Mouse (Mus musculus): ENCODE measurements around the gene Acot3. TPM values are rescaled to one million over a fixed set of nuclear protein-coding genes. Genes with fewer than 3 reads are reported as not detected.
"Not testable (repeated sequence)": the region's sequence is repeated elsewhere in the genome, so short reads cannot be mapped to it uniquely, and the experiment has no call there.

Gene Acot3
- total RNA-seq (2021): 1 to 10 TPM; 2.3 to 3.5 TPM

DNA sequence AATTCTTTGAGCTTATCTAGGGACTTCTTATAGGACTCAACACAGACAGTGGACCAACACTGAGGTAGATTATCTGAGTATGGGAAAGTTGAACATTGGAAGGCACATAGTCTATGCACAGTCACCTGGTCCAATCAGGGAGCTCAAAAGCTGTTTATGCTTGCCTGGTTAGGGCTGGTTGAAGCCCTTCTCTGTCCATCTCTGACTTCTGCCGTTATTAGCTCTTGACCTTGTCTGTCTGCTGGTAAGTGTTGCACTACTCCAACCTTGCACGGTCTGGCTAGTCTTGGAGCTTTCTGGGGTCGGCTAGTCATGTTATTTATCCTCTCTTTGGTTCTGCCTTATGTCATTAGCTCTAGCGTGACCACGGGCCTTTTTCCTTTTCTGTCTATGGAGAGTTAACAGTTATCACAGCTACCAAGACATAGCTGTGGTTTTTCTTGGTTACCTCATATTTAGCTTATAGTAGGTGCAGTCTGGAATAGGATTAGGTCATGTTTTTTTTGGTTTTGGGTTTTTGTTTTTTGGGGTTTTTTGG is at the start of gene Acot3:
TSS of gene Acot3 (plus strand) at position 208 of the 538 bp plus-strand sequence.
- no peak for DNase-seq (ENCODE audit: extremely low spot score in 1 of 2, low spot score in 1 of 2)

DNA sequence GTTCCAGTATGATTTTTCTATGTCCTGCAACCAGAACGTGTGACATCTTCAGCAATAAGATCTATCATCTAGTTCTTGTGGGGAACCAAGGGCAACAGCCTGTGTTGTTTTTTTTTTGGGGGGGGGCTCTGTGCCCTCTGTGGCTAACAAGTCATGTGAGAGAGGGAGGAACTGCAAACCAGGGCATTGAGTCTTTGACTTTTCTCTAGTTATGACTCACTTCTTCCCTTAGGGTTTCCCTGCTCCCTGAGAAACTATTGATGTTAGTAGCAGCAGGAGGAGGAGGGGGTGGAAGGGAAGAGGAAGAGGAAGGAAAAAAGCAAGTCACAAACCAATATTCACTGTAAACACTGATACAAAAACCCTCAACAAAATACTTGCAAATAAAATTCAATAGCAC is 48.1 kb upstream of the Acot3 start:
- DNase-seq (ENCODE audit: extremely low spot score in 1 of 2, low spot score in 1 of 2): no peak

DNA sequence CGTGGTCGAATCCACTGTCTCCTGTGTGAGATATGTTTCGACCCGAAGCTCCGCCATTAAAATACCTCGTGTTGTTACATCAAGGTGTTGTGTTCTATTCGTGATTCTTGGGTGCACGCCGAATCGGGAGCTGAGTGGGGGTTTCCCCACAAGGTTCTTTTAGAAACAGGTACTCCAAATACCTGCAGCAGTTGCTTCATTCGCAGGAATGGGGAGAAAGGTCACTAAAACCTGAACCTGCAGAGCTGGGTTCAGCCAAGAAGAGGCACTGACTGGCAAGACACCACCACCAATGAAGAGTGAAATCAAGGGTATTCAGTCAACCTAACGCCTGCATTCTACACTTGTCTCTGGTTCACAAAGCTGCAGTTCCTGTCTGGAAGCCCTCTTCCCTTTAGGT is 43.7 kb upstream of the Acot3 start:
- no peak for DNase-seq (ENCODE audit: extremely low spot score in 1 of 2, low spot score in 1 of 2)

DNA sequence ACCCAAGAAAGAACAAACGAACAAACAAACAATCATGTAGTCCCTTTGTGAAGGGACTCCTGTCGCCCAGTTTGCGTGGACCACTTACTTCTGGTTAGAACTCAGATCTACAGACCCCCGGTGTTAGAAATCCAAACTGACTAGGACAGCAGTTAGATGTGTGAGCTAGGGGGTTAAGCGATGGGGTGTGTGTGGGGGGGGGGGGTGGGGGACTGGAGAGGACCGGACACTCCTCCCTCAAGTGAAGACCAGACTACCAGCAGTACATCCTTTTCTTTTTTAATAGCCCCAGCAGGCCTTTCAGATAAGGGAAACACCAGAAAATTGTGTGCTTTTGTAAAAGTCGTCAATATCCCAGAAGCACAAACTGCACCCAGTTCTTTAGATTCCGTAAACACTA is 43.2 kb upstream of the Acot3 start:
- no peak for DNase-seq (ENCODE audit: extremely low spot score in 1 of 2, low spot score in 1 of 2)

DNA sequence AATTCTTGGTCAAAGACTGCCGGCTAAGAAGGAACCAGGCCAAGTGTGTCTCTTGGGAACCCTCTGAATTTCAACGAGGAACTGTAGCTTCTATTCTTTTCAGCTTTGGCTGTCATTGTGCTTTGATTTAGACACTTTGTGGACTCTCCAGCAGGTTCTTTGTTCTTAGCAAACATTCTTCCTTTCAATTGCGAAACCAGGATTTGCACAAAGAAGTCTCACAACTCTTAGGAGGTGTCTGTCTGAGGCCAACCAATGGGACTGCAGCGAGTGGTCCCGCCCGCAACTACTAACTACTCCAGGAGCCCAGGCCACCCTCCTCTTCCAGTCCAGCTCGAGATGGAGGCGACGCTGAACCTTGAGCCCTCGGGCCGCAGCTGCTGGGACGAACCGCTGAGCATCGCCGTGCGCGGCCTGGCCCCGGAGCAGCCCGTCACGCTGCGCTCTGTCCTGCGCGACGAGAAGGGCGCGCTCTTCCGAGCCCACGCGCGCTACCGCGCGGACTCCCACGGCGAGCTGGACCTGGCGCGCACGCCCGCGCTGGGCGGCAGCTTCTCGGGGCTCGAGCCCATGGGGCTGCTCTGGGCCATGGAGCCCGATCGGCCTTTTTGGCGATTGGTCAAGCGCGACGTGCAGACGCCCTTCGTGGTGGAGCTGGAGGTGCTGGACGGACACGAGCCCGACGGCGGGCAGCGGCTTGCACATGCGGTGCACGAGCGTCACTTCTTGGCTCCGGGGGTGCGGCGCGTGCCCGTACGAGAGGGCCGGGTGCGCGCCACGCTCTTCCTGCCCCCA is 42.6 kb upstream of the Acot3 start, which contains the start of gene Acot1:
TSS of gene Acot1 (plus strand) at position 320 of the 795 bp plus-strand sequence.
- DNase-seq (ENCODE audit: extremely low spot score in 1 of 2, low spot score in 1 of 2): peak in 1 of 2 experiments; percentile 42

DNA sequence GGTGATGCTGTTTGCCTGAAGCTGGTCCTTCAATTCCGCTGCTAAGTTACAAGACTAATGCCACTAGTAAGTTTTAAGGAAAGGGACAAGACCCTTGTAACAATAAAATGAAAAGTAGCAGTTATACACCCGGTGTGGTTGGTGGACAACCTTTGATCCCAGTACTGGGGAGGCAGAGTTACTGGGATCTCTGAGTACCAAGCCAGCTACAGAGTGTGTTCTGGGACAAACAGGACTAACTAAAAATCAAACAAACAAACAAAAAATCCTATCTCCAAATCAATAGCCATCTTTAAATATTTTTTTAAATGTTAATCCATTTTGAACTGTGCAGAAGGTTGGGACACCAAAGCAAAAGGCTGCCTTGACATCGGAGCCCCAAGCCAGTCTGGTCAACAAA is 41.7 kb upstream of the Acot3 start:
- no peak for DNase-seq (ENCODE audit: extremely low spot score in 1 of 2, low spot score in 1 of 2)

- peak in 1 of 2 experiments; percentile 55 for DNase-seq (ENCODE audit: extremely low spot score in 1 of 2, low spot score in 1 of 2)
Measured at GRCm38 (mm10) chr12:84011251-84012040, 40.5 kb upstream of the Acot3 start.

GRCm38 (mm10) chr12:84013130-84013529 is 38.8 kb upstream of the Acot3 start:
- no peak for DNase-seq (ENCODE audit: extremely low spot score in 1 of 2, low spot score in 1 of 2)

GRCm38 (mm10) chr12:84013701-84014100 is 38.2 kb upstream of the Acot3 start:
- no peak for DNase-seq (ENCODE audit: extremely low spot score in 1 of 2, low spot score in 1 of 2)

DNA sequence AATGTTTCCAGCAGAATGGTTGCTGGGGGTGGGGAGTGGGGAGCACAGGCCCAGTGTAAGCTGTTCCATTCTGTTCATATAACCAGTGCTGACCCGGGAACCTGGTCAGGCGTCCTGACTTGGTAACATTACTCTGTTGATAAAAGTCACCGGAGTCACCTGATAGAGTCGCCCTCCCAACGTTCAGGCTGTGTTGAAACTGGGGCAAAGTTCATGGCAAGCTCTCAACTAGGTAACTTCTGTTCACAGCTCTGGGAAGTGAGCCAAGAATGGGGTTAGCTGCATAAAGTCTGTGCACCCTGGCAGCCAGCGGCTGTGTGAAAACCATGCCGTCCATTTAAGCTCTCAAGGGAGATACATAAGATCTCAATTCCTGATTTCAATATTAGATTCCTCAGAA is 31.4 kb upstream of the Acot3 start:
- not testable (repeated sequence) for DNase-seq (ENCODE audit: extremely low spot score in 1 of 2, low spot score in 1 of 2)

GRCm38 (mm10) chr12:84022266-84022665 is 29.7 kb upstream of the Acot3 start:
- not testable (repeated sequence) for DNase-seq (ENCODE audit: extremely low spot score in 1 of 2, low spot score in 1 of 2)

- DNase-seq (ENCODE audit: extremely low spot score in 1 of 2, low spot score in 1 of 2): no peak
Measured at GRCm38 (mm10) chr12:84023052-84023745, 28.7 kb upstream of the Acot3 start.

GRCm38 (mm10) chr12:84025888-84026287 is 26.1 kb upstream of the Acot3 start:
- DNase-seq (ENCODE audit: extremely low spot score in 1 of 2, low spot score in 1 of 2): no peak

- DNase-seq (ENCODE audit: extremely low spot score in 1 of 2, low spot score in 1 of 2): not testable (repeated sequence)
Measured at GRCm38 (mm10) chr12:84028328-84028727, 23.6 kb upstream of the Acot3 start.

- DNase-seq (ENCODE audit: extremely low spot score in 1 of 2, low spot score in 1 of 2): not testable (repeated sequence)
Measured at GRCm38 (mm10) chr12:84029043-84029442, 22.9 kb upstream of the Acot3 start.

DNA sequence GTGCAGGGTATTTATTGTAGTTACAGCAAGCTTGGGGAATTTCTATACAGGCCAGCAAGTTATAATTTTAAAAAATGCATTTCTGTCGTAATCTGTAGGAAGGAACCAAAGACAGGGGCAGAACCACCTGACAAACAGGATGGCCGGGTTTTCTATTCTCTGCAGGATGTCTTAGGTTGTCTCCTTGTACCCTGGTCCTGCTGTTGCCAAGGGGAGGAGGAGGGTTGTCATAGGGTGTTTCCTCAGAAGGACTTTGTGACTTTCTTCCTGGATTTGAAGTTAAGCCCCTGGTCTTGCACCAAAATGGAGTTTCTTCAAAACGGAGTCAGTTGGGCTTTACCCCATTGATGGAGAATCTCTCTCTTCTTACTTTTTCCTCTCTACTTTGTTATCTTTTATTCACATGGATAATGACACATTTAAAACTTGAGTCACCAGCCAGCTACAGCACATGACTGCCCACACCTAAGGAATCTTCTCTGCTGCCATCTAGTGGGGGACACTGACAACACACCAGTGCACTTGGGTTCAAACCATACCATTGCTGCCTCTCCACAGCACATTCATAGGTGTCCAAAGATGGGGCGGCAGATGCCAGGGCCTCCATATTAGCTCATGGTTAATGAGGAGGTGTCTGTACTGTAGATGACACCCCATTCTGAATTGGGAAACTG is 21.1 kb upstream of the Acot3 start:
- DNase-seq (ENCODE audit: extremely low spot score in 1 of 2, low spot score in 1 of 2): peak; percentile 51 to 79

DNA sequence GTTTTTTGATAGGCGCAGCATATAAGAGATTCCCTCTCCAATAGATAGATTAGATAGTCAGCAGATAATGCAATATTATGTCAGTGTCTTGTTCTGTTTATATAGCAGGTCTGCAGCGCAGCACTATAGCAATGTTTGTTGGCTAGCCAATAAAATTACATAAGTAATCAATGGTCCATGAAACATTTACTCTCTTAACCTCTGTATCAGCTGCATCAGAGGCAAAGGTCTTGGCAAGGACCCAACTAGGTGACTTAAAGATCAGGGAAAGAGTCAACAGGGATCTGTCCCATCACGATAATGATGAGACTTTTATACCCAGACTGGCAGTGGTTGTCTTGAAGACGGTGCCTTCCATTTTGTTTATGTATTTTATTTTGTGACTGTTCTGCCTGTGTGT is 19.1 kb upstream of the Acot3 start:
- no peak for DNase-seq (ENCODE audit: extremely low spot score in 1 of 2, low spot score in 1 of 2)

DNA sequence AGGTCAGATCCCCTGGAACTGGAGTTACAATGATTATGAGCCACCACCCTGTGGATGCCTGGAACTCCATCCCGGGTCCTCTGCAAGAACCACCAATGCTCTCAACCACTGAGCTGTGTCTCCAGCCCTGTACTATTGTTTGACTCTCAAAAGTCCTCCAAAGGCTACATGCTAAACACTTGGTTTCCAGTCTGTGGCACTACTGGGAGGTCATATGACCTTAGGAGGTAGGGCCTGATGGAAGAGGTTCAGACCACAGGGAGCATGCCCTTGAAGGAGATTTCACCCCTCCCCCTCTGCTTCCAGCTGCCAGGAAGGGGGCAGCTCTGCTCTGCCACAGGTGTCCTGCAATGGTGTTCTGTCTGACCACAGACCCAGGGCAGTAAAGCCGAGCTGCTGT is 18.6 kb upstream of the Acot3 start:
- DNase-seq (ENCODE audit: extremely low spot score in 1 of 2, low spot score in 1 of 2): not testable (repeated sequence)

- no peak for DNase-seq (ENCODE audit: extremely low spot score in 1 of 2, low spot score in 1 of 2)
Measured at GRCm38 (mm10) chr12:84034108-84034507, 17.8 kb upstream of the Acot3 start.

DNA sequence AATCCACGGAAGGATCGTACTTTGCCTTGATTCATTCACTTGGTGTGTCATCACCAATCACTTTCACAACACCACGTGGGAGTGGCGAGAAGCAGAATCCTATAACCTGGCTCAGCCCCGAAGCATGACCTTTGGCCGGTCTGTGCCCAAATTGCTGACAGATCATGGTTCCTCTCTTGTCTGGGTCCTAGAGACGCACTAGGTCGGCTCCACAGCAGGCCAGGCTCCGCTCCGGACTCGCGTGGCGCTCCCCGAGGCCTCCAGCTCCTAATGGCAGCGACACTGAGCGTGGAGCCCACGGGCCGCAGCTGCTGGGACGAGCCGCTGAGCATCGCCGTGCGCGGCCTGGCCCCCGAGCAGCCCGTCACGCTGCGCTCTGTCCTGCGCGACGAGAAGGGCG is 13.7 kb upstream of the Acot3 start, which contains the start of gene Acot4:
TSS of gene Acot4 (plus strand) at position 139 of the 400 bp plus-strand sequence.
- DNase-seq (ENCODE audit: extremely low spot score in 1 of 2, low spot score in 1 of 2): peak in 1 of 2 experiments; percentile 32

Measured in layer of hippocampus, postnatal 25 days (tissue).